Comparison of ENCODE assay signal across 11 mouse cellular contexts in genomic region chr17:5125084-5125855, GRCm38 (mm10).
DNase-seq lines count a peak whose midpoint lies in the region; TF ChIP-seq lines count a peak whose summit lies in the region.
"Had no signal": no experiment of that assay in that cellular context is flagged by ENCODE, and none has a peak within 500 bp of the region (broad histone marks: within the 10 kb centered on the region; RNA-seq: fewer than 3 reads in every experiment).

No protein-coding gene starts in this region.

- DNase-seq in adrenal gland, postnatal 14 days = peak; percentile 51
- no peak for DNase-seq in adrenal gland, postnatal 36 days
- DNase-seq in thymus, adult 2 months = peak; percentile 31
- DNase-seq in thymus, postnatal 4 days = no peak
- DNase-seq in kidney, postnatal 25 days = peak; percentile 74 to 85
- no peak for DNase-seq in ovary, postnatal 14 days (ENCODE audit: low spot score)
- no peak for DNase-seq in c-Kit-positive CD71-positive TER-119-positive erythroid progenitor cells, embryonic 14.5 days (ENCODE audit: low spot score)
- DNase-seq in cerebellum, postnatal 14 days = no peak

- no peak overlapping the region for H3K4me3 ChIP-seq in thymus, adult 2 months (ENCODE audit: control insufficient read depth, insufficient read depth, low read length)
- H3K4me3 ChIP-seq: heart, embryonic 10.5 days; megakaryocyte, embryonic 14.5 days had no signal

- no peaks in the 10 kb centered on the region for H3K36me3 ChIP-seq in thymus, adult 2 months (ENCODE audit: control insufficient read depth, insufficient read depth, low read length)
- H3K36me3 ChIP-seq: heart, embryonic 10.5 days had no signal

- H3K27me3 ChIP-seq in thymus, adult 2 months (ENCODE audit: control insufficient read depth, insufficient read depth, low read length) = no peaks in the 10 kb centered on the region
- H3K27me3 ChIP-seq: megakaryocyte, embryonic 14.5 days had no signal

- TF ChIP-seq POLR2A in thymus, adult 2 months (IDR thresholded peaks at IDR 0.05; ENCODE audit: control insufficient read depth, extremely low read depth, insufficient read depth, low read length, poor library complexity) = no peak

- 16% methylated on average over 5 of the region's 5 CpGs for WGBS in thymus, adult 2 months

- TF ChIP-seq CTCF in thymus, adult 2 months (IDR thresholded peaks at IDR 0.05; ENCODE audit: borderline replicate concordance, control insufficient read depth, extremely low read depth, insufficient read depth, low read length, poor library complexity) = no peak

- H3K27ac ChIP-seq in thymus, adult 2 months (ENCODE audit: control insufficient read depth, insufficient read depth, low read length) = peak overlapping the region; percentile 42
- H3K27ac ChIP-seq: heart, embryonic 10.5 days; hindbrain, embryonic 14.5 days had no signal

- peaks cover 28% of the 10 kb centered on the region for H3K4me1 ChIP-seq in thymus, adult 2 months (replicated peaks; ENCODE audit: control insufficient read depth, insufficient read depth, low read length)

Comparison
In these comparisons a context has a peak if more than half of its experiments do, and no peak if none do; other contexts are left out.
1. DNase-seq: peak in adrenal gland, postnatal 14 days (single experiment), thymus, adult 2 months (single experiment) and kidney, postnatal 25 days (2 of 2); none in adrenal gland, postnatal 36 days (0 of 2), thymus, postnatal 4 days (single experiment), ovary, postnatal 14 days (single experiment), c-Kit-positive CD71-positive TER-119-positive erythroid progenitor cells, embryonic 14.5 days (single experiment) and cerebellum, postnatal 14 days (0 of 2).